Mouse (Mus musculus) layer of hippocampus, postnatal 10 days (tissue): ENCODE data around the gene Pon3. TPM values are rescaled to one million over a fixed set of nuclear protein-coding genes. Genes with fewer than 3 reads are reported as not detected.

Experiments
- DNase-seq, 2 experiments: peaks; one replicate each; pipeline ENCODE4 v3.0.0; 2021; ENCODE audit warnings: low spot score in 2 of 2
- total RNA-seq, 2 experiments: library from RNA; stranded (reverse); gene quantifications; 2 replicates each; pipeline ENCODE4 v1.2.3; 2021

The Pon3 gene
- total RNA-seq, 2 experiments from 2014 or later: 1.8 to 3.9 TPM

DNA sequence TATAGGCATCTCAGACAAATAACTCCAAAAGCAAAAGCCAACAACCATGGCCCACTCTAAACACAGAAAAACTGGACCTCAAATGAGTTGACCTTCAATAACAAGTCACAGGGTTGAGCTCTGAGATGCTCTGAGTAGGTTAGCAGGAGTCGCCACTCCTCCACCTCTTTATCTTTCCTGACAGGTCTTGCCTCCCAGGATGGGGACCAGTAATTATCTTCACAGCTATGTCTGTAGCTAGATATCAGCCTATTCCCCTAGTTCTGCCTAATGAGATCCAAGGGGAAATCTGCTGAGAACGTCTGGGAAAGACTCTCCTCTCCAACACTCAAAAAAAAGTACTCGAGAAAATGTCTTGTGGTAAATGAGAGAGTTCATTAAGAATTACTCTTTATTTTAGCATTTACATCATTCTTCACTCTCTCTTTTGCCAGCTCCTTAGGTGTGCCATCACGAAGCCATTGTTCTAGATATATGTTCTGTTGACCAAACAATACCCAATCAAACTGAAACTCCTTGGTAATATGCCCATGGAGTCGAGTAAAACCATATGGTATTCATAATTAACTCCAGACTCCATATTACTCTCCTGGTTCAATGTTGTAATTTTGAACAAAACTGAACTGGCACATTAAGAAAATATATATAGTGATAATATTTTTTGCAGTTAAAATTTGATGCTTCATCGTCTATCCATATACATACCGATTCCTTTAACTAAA is 69.7 kb downstream of the Pon3 start:
- DNase-seq: no peak

DNA sequence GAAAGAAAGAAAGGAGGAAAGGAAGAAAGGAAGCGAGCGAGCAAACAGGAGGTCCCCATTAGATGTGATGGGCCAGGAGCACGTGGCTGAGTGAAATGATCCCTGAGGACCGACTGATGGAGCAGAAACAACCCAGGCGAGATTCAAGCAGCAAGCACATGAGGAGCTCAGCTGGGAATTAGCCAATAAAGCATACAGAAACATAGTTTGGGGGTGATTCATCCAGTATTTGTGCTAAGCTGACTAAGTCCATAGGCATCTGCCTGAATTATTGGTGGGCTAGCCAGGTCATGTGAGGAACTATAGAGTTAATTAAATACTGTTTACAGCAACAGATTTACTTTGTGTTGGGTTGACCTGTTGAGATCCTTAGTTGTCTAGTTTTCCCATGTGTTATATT is 75.4 kb downstream of the Pon3 start:
- no peak for DNase-seq

DNA sequence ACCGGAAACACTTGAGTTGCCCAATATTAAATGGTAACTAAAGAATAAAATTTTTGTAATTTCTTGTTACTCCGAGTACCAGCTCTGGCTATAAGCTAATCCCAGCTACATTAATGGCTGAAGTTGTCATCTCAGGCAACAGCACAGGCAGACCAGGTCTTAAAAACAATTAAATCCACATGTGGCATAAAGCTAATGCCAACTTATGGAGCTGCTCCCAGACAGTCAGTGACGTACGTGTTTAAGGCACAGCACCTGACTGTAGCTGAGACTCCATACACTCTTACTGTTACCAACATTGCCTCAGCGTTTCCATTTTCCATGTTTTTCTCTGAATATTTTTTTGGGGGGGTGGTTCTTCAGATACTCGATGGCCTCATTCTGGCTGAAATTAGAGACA is 76.9 kb downstream of the Pon3 start:
- DNase-seq: no peak

DNA sequence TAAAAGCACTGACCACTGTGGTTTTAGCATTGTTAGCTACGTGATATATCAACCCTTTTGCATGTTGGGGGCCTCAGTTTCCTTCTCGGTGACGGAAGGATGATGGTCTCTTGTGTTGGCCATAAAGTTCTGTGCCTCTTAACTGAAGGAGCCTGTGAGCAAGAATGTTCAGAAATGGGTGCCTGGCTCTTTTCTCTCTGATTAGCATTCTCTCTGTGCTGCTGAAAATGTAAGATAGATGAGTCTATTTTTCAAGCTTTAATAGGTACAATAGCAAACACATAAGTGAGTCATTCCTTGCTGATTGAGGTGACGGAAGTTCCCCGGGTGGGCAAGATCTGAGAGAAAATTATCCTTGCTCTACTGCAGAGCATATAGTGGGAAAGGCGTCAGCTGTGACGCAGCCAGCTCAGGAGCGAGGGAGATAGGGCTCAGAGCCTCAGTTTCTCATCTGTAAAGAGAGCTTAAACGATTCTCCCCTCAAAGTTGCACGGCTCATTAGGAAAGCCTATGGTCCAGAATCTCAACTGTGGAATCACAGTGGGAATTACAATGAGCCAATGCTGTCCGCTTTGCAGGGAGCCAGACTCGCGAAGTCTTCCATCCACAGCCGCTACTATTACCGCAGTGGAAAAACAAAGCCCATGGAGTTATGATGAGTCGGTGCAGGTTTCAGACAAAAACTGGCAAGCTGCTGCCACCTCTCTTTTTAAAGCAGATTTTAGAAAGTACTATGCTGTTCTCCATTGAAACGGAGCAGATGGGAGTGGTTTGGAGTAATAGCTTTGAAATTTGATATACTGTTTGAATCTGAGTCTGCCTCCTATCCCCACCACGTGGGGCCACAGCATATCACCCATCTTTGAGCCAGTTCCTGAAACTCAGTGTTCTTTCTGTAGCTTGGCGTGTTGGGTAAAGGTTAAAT is 77.9 kb downstream of the Pon3 start:
- peak in 1 of 2 experiments; percentile 29 for DNase-seq

DNA sequence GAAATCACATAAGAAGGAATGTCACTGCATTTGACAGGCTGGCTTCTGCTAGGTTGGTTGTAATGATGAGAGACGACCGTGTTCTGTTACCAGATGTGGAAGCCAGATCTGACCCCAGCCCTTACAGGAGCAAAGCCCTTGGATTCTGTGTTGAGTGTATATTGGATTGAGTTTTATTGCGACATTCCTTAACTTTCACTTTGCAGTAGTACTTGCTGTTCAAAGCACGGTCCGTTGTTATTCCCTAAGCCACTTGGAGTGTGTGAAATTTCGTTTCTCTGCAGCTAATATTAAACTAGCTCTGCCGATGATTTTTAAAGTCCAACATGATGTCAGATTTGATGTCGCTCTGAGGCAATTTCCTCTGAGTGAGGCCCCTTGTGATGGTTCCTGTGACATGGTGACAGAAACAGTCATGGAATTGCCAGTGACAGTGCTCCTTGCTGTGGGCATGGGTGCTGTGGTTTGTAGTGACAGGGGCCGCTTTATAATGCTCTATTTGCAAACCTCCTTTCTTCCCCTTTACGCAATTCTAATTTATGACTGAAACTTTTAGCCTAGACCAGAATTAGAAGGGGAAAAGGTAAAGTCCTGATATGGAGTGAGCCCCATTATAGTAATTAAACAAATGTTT is 81.8 kb downstream of the Pon3 start:
- no peak for DNase-seq

DNA sequence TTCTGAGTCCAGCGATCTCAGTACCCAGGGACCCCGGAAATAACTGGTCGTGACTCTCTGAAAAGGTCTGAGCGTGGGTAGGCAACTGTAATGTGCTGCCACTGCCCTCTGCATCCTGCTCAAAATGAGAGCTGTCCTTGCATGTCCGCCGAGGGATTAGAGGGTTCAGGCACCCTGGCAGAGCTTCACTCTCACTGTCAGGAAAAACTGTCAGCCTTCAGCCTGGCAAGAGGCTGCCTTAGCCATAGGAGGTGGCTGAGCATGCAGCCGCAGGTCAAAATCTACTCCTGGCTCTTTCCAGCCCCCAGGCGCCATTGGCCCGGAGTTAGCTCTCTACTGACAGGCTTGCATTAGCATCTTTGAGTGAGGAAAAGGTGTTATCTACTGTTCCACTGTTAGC is 83.5 kb downstream of the Pon3 start:
- DNase-seq: no peak

DNA sequence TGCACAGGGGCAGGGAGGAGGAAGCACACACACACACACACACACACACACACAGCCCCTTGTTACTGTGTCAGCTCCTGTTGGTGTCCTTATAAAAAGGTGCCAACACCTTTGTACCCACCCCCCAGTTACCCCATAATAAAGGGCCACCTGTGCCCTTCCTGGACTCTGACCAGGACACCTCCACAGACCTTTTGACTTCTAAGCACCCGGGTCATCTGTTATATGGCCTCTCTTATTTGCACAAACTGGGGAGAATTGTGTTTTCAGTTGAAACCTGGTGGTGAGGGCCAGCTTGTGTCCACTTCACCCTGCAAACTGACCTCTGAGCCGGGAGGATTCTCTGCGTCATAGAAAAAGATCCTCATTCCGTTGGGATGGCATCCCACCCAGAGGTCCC is 84.7 kb downstream of the Pon3 start:
- no peak for DNase-seq

Other genes with a start within 250 kb of the Pon3 start
- gene Pon1, start 62.3 kb downstream of the Pon3 start, total RNA-seq: not detected
- 10 to 100 TPM; 19.3 to 20.5 TPM for gene Pon2, start 42.2 kb upstream of the Pon3 start, total RNA-seq
- gene Asb4, start 127.1 kb upstream of the Pon3 start, total RNA-seq: 1 to 10 TPM in 1 of 2 experiments, under 1 TPM in 1; 0.65 to 1.3 TPM
- gene Pdk4, start 240.0 kb upstream of the Pon3 start, total RNA-seq: 10 to 100 TPM in 1 of 2 experiments, 1 to 10 TPM in 1; 7.5 to 13.8 TPM